Mouse (Mus musculus) C2C12 (cell line): Measurements from ENCODE around the gene Tnfsf14. TPM values are rescaled to one million over a fixed set of nuclear protein-coding genes. Genes with fewer than 3 reads are reported as not detected.

ENCODE experiments used
- H3K27me3 ChIP-seq: one replicate; pipeline ENCODE4 v1.6.1; 2011; ENCODE audit not compliant: control insufficient read depth, insufficient read depth, insufficient read length
- H3K36me3 ChIP-seq: one replicate; pipeline ENCODE4 v1.6.1; 2011; ENCODE audit not compliant: control insufficient read depth, insufficient read depth
- H3K4me3 ChIP-seq: one replicate; pipeline ENCODE4 v1.5.1; 2011; ENCODE audit warnings: mild to moderate bottlenecking, control low read depth; ENCODE audit not compliant: poor library complexity, insufficient read depth, severe bottlenecking
- H3K79me2 ChIP-seq: one replicate; pipeline ENCODE4 v1.6.1; 2011; ENCODE audit not compliant: control insufficient read depth, insufficient read depth
- H3K79me3 ChIP-seq: one replicate; pipeline ENCODE4 v1.6.1; 2011; ENCODE audit warnings: low read depth, control low read depth
- H3ac ChIP-seq: one replicate; pipeline ENCODE3; 2011; ENCODE audit warnings: low read depth; ENCODE audit not compliant: control insufficient read depth, insufficient read length
- CEBPB ChIP-seq: IDR thresholded peaks from one replicate; pipeline ENCODE4 v1.6.1; 2011; ENCODE audit warnings: low read depth, mild to moderate bottlenecking, control low read depth, moderate library complexity
- CTCF ChIP-seq: IDR thresholded peaks from one replicate; pipeline ENCODE4 v1.5.1; 2011; ENCODE audit not compliant: control insufficient read depth, insufficient read depth, insufficient read length
- FOSL1 ChIP-seq: IDR thresholded peaks from one replicate; pipeline ENCODE4 v1.8.0; 2011; ENCODE audit warnings: mild to moderate bottlenecking, low read length; ENCODE audit not compliant: poor library complexity, insufficient read depth, severe bottlenecking
- MAX ChIP-seq: IDR thresholded peaks from one replicate; pipeline ENCODE4 v1.6.1; 2011; ENCODE audit warnings: mild to moderate bottlenecking, control low read depth
- MYOD1 ChIP-seq: IDR thresholded peaks from one replicate; pipeline ENCODE4 v1.6.1; 2011; ENCODE audit warnings: low read depth; ENCODE audit not compliant: control insufficient read depth, insufficient read length
- MYOG ChIP-seq: IDR thresholded peaks from one replicate; pipeline ENCODE4 v1.6.1; 2011; ENCODE audit not compliant: control insufficient read depth, insufficient read length; ENCODE audit errors: extremely low read depth
- USF1 ChIP-seq: IDR thresholded peaks from one replicate; pipeline ENCODE4 v1.6.1; 2011; ENCODE audit warnings: low read depth, mild to moderate bottlenecking, control low read depth, moderate library complexity
- polyA plus RNA-seq: library from polyadenylated mRNA; unstranded; fragments of >200 nt; fragmentation: generic; extraction: Trizol; gene quantifications from one replicate; pipeline ENCODE4 v1.2.1, GENCODE M21; 2012; ENCODE audit warnings: missing spikeins

Tnfsf14 gene
- polyA plus RNA-seq, 1 experiment, result not detected

- Histone ChIP-seq H3K4me3 (no peak overlapping the region), H3ac (no peak overlapping the region), H3K27me3 (peaks cover 62% of the 10 kb centered on the region), H3K79me3 (no peaks in the 10 kb centered on the region), H3K36me3 (no peaks in the 10 kb centered on the region), H3K79me2 (no peaks in the 10 kb centered on the region)
- TF ChIP-seq CEBPB (no peak), USF1 (no peak), CTCF (no peak), FOSL1 (no peak), MYOG (no peak)
Observed at GRCm38 (mm10) chr17:57223313-57223712, 29.3 kb upstream of the Tnfsf14 start.

GRCm38 (mm10) chr17:57221911-57222310 is 27.9 kb upstream of the Tnfsf14 start:
- H3K27me3 ChIP-seq, result peaks cover 67% of the 10 kb centered on the region

GRCm38 (mm10) chr17:57219884-57220207 is 25.9 kb upstream of the Tnfsf14 start:
- Histone ChIP-seq H3K27me3 (peaks cover 64% of the 10 kb centered on the region), H3K36me3 (no peaks in the 10 kb centered on the region), H3K79me3 (no peaks in the 10 kb centered on the region), H3ac (no peak overlapping the region), H3K4me3 (no peak overlapping the region), H3K79me2 (no peaks in the 10 kb centered on the region)
- TF ChIP-seq CTCF (no peak), MYOG (no peak), FOSL1 (no peak), MYOD1 (no peak), USF1 (no peak), CEBPB (no peak), MAX (no peak)

More at GRCm38 (mm10) chr17:57221911-57222310, 27.9 kb upstream of the Tnfsf14 start:
- Histone ChIP-seq H3K36me3 (no peaks in the 10 kb centered on the region), H3ac (no peak overlapping the region), H3K4me3 (no peak overlapping the region), H3K79me3 (no peaks in the 10 kb centered on the region), H3K79me2 (no peaks in the 10 kb centered on the region)
- TF ChIP-seq MYOD1 (no peak), FOSL1 (no peak), CTCF (no peak), CEBPB (no peak), USF1 (no peak), MYOG (no peak), MAX (no peak)

- H3K27me3 ChIP-seq, result peaks cover 64% of the 10 kb centered on the region
- H3K4me3 ChIP-seq, result no peak overlapping the region
- H3ac ChIP-seq, result no peak overlapping the region
- TF ChIP-seq CTCF, result peak; percentile 73
- TF ChIP-seq MYOG, result no peak
- TF ChIP-seq FOSL1, result no peak
- no peaks in the 10 kb centered on the region for H3K79me3 ChIP-seq
- no peaks in the 10 kb centered on the region for H3K79me2 ChIP-seq
- H3K36me3 ChIP-seq, result no peaks in the 10 kb centered on the region
Observed at GRCm38 (mm10) chr17:57219167-57219883, 25.3 kb upstream of the Tnfsf14 start.

- Histone ChIP-seq H3K27me3 (peaks cover 62% of the 10 kb centered on the region), H3K36me3 (no peaks in the 10 kb centered on the region), H3K79me2 (no peaks in the 10 kb centered on the region), H3K79me3 (no peaks in the 10 kb centered on the region), H3K4me3 (no peak overlapping the region), H3ac (no peak overlapping the region)
- no peak for TF ChIP-seq USF1
- no peak for TF ChIP-seq CTCF
- no peak for TF ChIP-seq MAX
Observed at GRCm38 (mm10) chr17:57218335-57218900, 24.4 kb upstream of the Tnfsf14 start.
